9 mouse cellular contexts compared by ENCODE assay signal in genomic region chr2:38378346-38378745, GRCm38 (mm10). TPM values are rescaled to one million over a fixed set of nuclear protein-coding genes. Genes with fewer than 3 reads are reported as not detected.
DNase-seq lines count a peak whose midpoint lies in the region; ATAC-seq lines count a peak whose summit lies in the region.
"Had no signal": no experiment of that assay in that cellular context is flagged by ENCODE, and none has a peak within 500 bp of the region (broad histone marks: within the 10 kb centered on the region; RNA-seq: fewer than 3 reads in every experiment).

No protein-coding gene starts in this region.

- H3K4me3 ChIP-seq in embryonic facial prominence, embryonic 14.5 days (ENCODE audit: low read depth, low read length) = no peak overlapping the region
- H3K4me3 ChIP-seq in forebrain, embryonic 12.5 days (replicated peaks) = no peak overlapping the region
- H3K4me3 ChIP-seq: lung, embryonic 15.5 days had no signal

- 0 out of 2 replicates have a peak, but pooled peaks cover 7% of the 10 kb centered on the region for H3K4me1 ChIP-seq in embryonic facial prominence, embryonic 14.5 days (ENCODE audit: control insufficient read depth, insufficient read depth, low read length)
- peaks cover 28% of the 10 kb centered on the region for H3K4me1 ChIP-seq in forebrain, embryonic 12.5 days

- peak; percentile 59 for DNase-seq in heart, adult 11 months
- no peak for DNase-seq in heart, postnatal 36 days
- peak; percentile 46 for DNase-seq in thymus, postnatal 0 days (ENCODE audit: low spot score)
- no peak for DNase-seq in thymus, adult 18-20 months
- no peak for DNase-seq in embryonic facial prominence, embryonic 14.5 days (ENCODE audit: low spot score)
- DNase-seq in right cerebral cortex, adult 18-20 months = no peak
- DNase-seq in adrenal gland, adult 8-10 months = no peak

- peaks cover 51% of the 10 kb centered on the region for H3K27me3 ChIP-seq in embryonic facial prominence, embryonic 14.5 days (replicated peaks; ENCODE audit: control insufficient read depth, insufficient read depth, low read length)
- H3K27me3 ChIP-seq in forebrain, embryonic 12.5 days = peaks cover 46% of the 10 kb centered on the region

- no peak overlapping the region for H3K27ac ChIP-seq in embryonic facial prominence, embryonic 14.5 days (replicated peaks; ENCODE audit: low read depth, low read length)
- no peak overlapping the region for H3K27ac ChIP-seq in forebrain, embryonic 12.5 days
- H3K27ac ChIP-seq: lung, embryonic 15.5 days had no signal

- intact Hi-C loops in heart, postnatal 36 days (cut with DNase I) = loop anchor here (5.0 kb wide), 1 partner anchor 191 kb away; no protein-coding TSS in a partner anchor

- ATAC-seq in embryonic facial prominence, embryonic 14.5 days (ENCODE audit: low read depth) = 0 out of 2 replicates have a peak, but pooled peaks have one; percentile 21
- no peak for ATAC-seq in forebrain, embryonic 12.5 days (ENCODE audit: low FRiP score)

- H3K9me3 ChIP-seq in embryonic facial prominence, embryonic 14.5 days (ENCODE audit: control insufficient read depth, low read length) = no peaks in the 10 kb centered on the region
- H3K9me3 ChIP-seq in forebrain, embryonic 12.5 days = no peaks in the 10 kb centered on the region
- H3K9me3 ChIP-seq: lung, embryonic 15.5 days had no signal

- H3K4me2 ChIP-seq in embryonic facial prominence, embryonic 14.5 days (ENCODE audit: low read depth, low read length) = no peak overlapping the region
- no peak overlapping the region for H3K4me2 ChIP-seq in forebrain, embryonic 12.5 days

- H3K9ac ChIP-seq in embryonic facial prominence, embryonic 14.5 days (ENCODE audit: low read depth, low read length) = no peak overlapping the region
- H3K9ac ChIP-seq in forebrain, embryonic 12.5 days = no peak overlapping the region
- H3K9ac ChIP-seq: lung, embryonic 15.5 days had no signal

- WGBS in embryonic facial prominence, embryonic 14.5 days = 21% methylated on average over 5 of the region's 5 CpGs
- 27% methylated on average over 5 of the region's 5 CpGs for WGBS in forebrain, embryonic 12.5 days

- H3K36me3 ChIP-seq in embryonic facial prominence, embryonic 14.5 days (ENCODE audit: control insufficient read depth, insufficient read depth, low read length) = no peaks in the 10 kb centered on the region
- no peaks in the 10 kb centered on the region for H3K36me3 ChIP-seq in forebrain, embryonic 12.5 days (replicated peaks)
- H3K36me3 ChIP-seq: lung, embryonic 15.5 days had no signal

RNA-seq across cellular contexts. Expression of gene Lhx2, which starts 39.3 kb away (rescaled TPM):
- total RNA-seq in heart, postnatal 36 days (2021) = not detected
- 0.05 and 0.17 TPM in 2 replicates for polyA plus RNA-seq in thymus, postnatal 0 days (2015; fragmentation: Nextera tagmentation; extraction: Ambion mirVana)
- polyA plus RNA-seq in embryonic facial prominence, embryonic 14.5 days (2014; fragmentation: Nextera tagmentation; extraction: Ambion mirVana) = 10.4 and 11.2 TPM in 2 replicates
- total RNA-seq in adrenal gland, adult 8-10 months (2022) = not detected
- 196 and 224 TPM in 2 replicates for polyA plus RNA-seq in forebrain, embryonic 12.5 days (2016; fragmentation: Nextera tagmentation; extraction: Ambion mirVana)
- polyA plus RNA-seq: lung, embryonic 15.5 days had no signal

Comparison
In these comparisons a context has a peak if more than half of its experiments do, and no peak if none do; other contexts are left out.
1. DNase-seq: peak in heart, adult 11 months (single experiment) and thymus, postnatal 0 days (single experiment); none in heart, postnatal 36 days (0 of 2), thymus, adult 18-20 months (0 of 2), embryonic facial prominence, embryonic 14.5 days (single experiment), right cerebral cortex, adult 18-20 months (single experiment) and adrenal gland, adult 8-10 months (single experiment).
2. RNA of gene Lhx2, which starts 39.3 kb away (polyA plus RNA-seq): 196 to 224 TPM in forebrain, embryonic 12.5 days; 10.4 to 11.2 TPM in embryonic facial prominence, embryonic 14.5 days and 0.05 to 0.17 TPM in thymus, postnatal 0 days; every median in the first group is over 10 times any median in the second.